Mouse (Mus musculus) spleen, adult 2 months (tissue): ENCODE results near the gene Rgs8. TPM values are rescaled to one million over a fixed set of nuclear protein-coding genes. Genes with fewer than 3 reads are reported as not detected.

Experiments used
- DNase-seq, 2 experiments: peaks; one replicate each; pipeline versions ENCODE4 v3.0.0 to v3.0.0-alpha.2; 2012 to 2021; ENCODE audit warnings: low spot score in 2 of 2, low read depth in 1 of 2
- H3K27ac ChIP-seq: fragments of 200-500 bp; 2 replicates; pipeline ENCODE4 v1.5.1; 2012; ENCODE audit warnings: low read length, inconsistent platforms; ENCODE audit not compliant: insufficient read depth
- H3K27me3 ChIP-seq: fragments of 200-500 bp; 2 replicates; pipeline ENCODE4 v1.6.1; 2012; ENCODE audit warnings: mild to moderate bottlenecking, moderate library complexity, low read length, inconsistent platforms; ENCODE audit not compliant: control insufficient read depth, insufficient read depth
- H3K36me3 ChIP-seq: fragments of 200-500 bp; 2 replicates; pipeline ENCODE4 v1.6.1; 2012; ENCODE audit warnings: mild to moderate bottlenecking, low read length, inconsistent platforms; ENCODE audit not compliant: control insufficient read depth, insufficient read depth
- H3K4me1 ChIP-seq: fragments of 200-500 bp; 2 replicates; pipeline ENCODE4 v1.6.1; 2011; ENCODE audit warnings: inconsistent platforms; ENCODE audit not compliant: control insufficient read depth, insufficient read depth, insufficient read length
- H3K4me3 ChIP-seq: fragments of 200-500 bp; 2 replicates; pipeline ENCODE4 v1.5.1; 2011; ENCODE audit warnings: mild to moderate bottlenecking, inconsistent platforms; ENCODE audit not compliant: insufficient read depth, insufficient read length; ENCODE audit errors: extremely low read depth
- CTCF ChIP-seq: fragments of 200-500 bp; IDR thresholded peaks from 2 replicates; pipeline ENCODE4 v1.5.1; 2011; ENCODE audit warnings: mild to moderate bottlenecking, inconsistent platforms; ENCODE audit not compliant: insufficient read depth, insufficient read length, insufficient replicate concordance; ENCODE audit errors: extremely low read depth
- POLR2A ChIP-seq: fragments of 200-500 bp; IDR thresholded peaks from 2 replicates; pipeline ENCODE4 v1.6.1; 2011; ENCODE audit warnings: low read depth, low read length, inconsistent platforms
- WGBS: fragments of 180-500 bp; shearing (Covaris S2); methylation state at CpG from one replicate; pipeline ENCODE4 v1.1.7; 2018; 5-methylcytosine and 5-hydroxymethylcytosine counted together
- polyA plus RNA-seq: library from polyadenylated mRNA; depleted of rRNA; stranded (reverse); fragments of >200 nt; gene quantifications from 2 replicates; pipeline ENCODE4 v1.2.3, GENCODE M21; 2012

Gene Rgs8
- polyA plus RNA-seq, 1 experiment = 0.02 TPM

DNA sequence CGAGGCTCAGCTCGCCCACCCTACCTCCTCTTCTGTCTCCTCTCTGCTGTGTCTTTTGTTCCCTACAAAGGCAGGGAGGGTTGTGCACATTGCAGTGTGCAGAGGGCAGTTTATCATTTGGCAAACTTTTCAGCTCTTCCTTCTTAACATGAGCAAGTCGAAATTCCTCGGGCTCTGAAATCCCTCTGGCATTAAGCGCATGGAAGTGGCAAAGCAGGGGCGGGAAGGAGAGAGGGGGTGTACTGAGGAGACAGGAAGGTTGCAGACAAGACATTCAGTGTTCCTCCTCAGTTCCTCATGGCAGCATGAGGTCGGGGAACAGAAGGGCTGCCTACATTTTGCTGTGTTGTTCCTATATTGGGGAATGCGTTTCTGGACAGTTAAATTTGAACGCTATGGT, 19.9 kb downstream of the Rgs8 start:
- no peak overlapping the region for H3K27ac ChIP-seq
- no peak for TF ChIP-seq POLR2A
- TF ChIP-seq CTCF = no peak
- H3K27me3 ChIP-seq = no peaks in the 10 kb centered on the region
- no peak for DNase-seq
- WGBS = 86% methylated on average over 9 of the region's 9 CpGs
- no peak overlapping the region for H3K4me3 ChIP-seq
- no peaks in the 10 kb centered on the region for H3K36me3 ChIP-seq
- no peaks in the 10 kb centered on the region for H3K4me1 ChIP-seq

- no peak for TF ChIP-seq CTCF
- no peak for TF ChIP-seq POLR2A
- H3K27ac ChIP-seq = no peak overlapping the region
- H3K27me3 ChIP-seq = no peaks in the 10 kb centered on the region
- H3K4me3 ChIP-seq = no peak overlapping the region
- no peaks in the 10 kb centered on the region for H3K4me1 ChIP-seq
- no peaks in the 10 kb centered on the region for H3K36me3 ChIP-seq
- no peak for DNase-seq
- 84% methylated on average over 12 of the region's 12 CpGs for WGBS
Measured at GRCm38 (mm10) chr1:153673900-153674299, 21.1 kb downstream of the Rgs8 start.

- no peak overlapping the region for H3K27ac ChIP-seq
- 74% methylated on average over 4 of the region's 4 CpGs for WGBS
- no peak for TF ChIP-seq POLR2A
- no peak for TF ChIP-seq CTCF
- H3K4me1 ChIP-seq = no peaks in the 10 kb centered on the region
- no peak overlapping the region for H3K4me3 ChIP-seq
- DNase-seq = no peak
- no peaks in the 10 kb centered on the region for H3K27me3 ChIP-seq
- no peaks in the 10 kb centered on the region for H3K36me3 ChIP-seq
Measured at GRCm38 (mm10) chr1:153675591-153675990, 22.8 kb downstream of the Rgs8 start.

GRCm38 (mm10) chr1:153677635-153678034, 24.8 kb downstream of the Rgs8 start:
- TF ChIP-seq CTCF = no peak
- no peak for TF ChIP-seq POLR2A
- Histone ChIP-seq H3K36me3 (no peaks in the 10 kb centered on the region), H3K4me1 (no peaks in the 10 kb centered on the region), H3K4me3 (no peak overlapping the region), H3K27ac (no peak overlapping the region), H3K27me3 (no peaks in the 10 kb centered on the region)
- DNase-seq = no peak
- 91% methylated on average over 6 of the region's 6 CpGs for WGBS

- no peaks in the 10 kb centered on the region for H3K36me3 ChIP-seq
- H3K4me1 ChIP-seq = no peaks in the 10 kb centered on the region
- WGBS = 80% methylated on average over 10 of the region's 10 CpGs
- H3K4me3 ChIP-seq = no peak overlapping the region
- H3K27ac ChIP-seq = no peak overlapping the region
- TF ChIP-seq CTCF = no peak
- no peak for TF ChIP-seq POLR2A
- DNase-seq = no peak
- no peaks in the 10 kb centered on the region for H3K27me3 ChIP-seq
Measured at GRCm38 (mm10) chr1:153679147-153679546, 26.3 kb downstream of the Rgs8 start.

GRCm38 (mm10) chr1:153679653-153680052, 26.8 kb downstream of the Rgs8 start:
- WGBS = 84% methylated on average over 3 of the region's 3 CpGs
- no peak for DNase-seq
- no peak overlapping the region for H3K4me3 ChIP-seq
- H3K4me1 ChIP-seq = no peaks in the 10 kb centered on the region
- no peaks in the 10 kb centered on the region for H3K27me3 ChIP-seq
- no peak overlapping the region for H3K27ac ChIP-seq
- no peaks in the 10 kb centered on the region for H3K36me3 ChIP-seq
- TF ChIP-seq POLR2A = no peak
- TF ChIP-seq CTCF = no peak

DNA sequence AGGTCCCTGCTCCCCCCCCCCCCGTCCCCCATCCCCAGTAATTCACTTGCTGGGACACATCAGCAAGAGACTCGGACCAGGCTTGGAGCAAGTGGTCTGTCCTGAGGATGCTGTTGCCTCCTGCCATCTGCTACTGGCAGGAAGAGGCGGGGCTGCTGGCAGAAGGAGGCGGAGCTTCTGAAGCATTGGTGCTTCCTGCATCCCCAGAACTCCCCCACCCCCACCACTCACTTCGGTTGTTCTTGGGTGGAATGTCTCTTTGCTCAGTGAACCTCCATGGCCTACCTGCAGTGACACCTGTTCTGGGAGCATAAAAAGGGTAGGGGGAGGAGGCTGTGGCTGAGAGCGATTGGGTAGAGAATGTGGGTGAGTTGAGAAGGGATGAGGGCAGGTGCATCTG, 27.5 kb downstream of the Rgs8 start:
- no peak for DNase-seq
- WGBS = 69% methylated on average over 6 of the region's 6 CpGs
- Histone ChIP-seq H3K27ac (no peak overlapping the region), H3K27me3 (no peaks in the 10 kb centered on the region), H3K36me3 (no peaks in the 10 kb centered on the region), H3K4me1 (no peaks in the 10 kb centered on the region), H3K4me3 (no peak overlapping the region)
- TF ChIP-seq CTCF (no peak), POLR2A (no peak)
